Mouse (Mus musculus) adipocyte (in vitro differentiated cells): ENCODE results near the gene Gm49383.

Experiments used
- DNase-seq: peaks from one replicate; pipeline ENCODE4 v3.0.0-alpha.2; 2016; ENCODE audit warnings: low spot score

The Gm49383 gene

GRCm38 (mm10) chr12:69196444-69197377 is at the start of gene Gm49383:
Gene Gm49383 (minus strand): TSS chr12:69197104.
- DNase-seq = peak; percentile 71

- peak; percentile 51 for DNase-seq
Observed at GRCm38 (mm10) chr12:69241771-69242431, 45.0 kb upstream of the Gm49383 start.

- DNase-seq = no peak
Observed at GRCm38 (mm10) chr12:69241405-69241770, 44.5 kb upstream of the Gm49383 start.

- DNase-seq = no peak
Observed at GRCm38 (mm10) chr12:69240876-69241275, 44.0 kb upstream of the Gm49383 start, which contains the start of gene Klhdc1. Gene Klhdc1 (plus strand): TSS chr12:69241176.

GRCm38 (mm10) chr12:69238284-69238683 is 41.4 kb upstream of the Gm49383 start:
- DNase-seq = no peak

GRCm38 (mm10) chr12:69235782-69236181 is 38.9 kb upstream of the Gm49383 start:
- DNase-seq = no peak

- DNase-seq = no peak
Observed at GRCm38 (mm10) chr12:69229251-69229650, 32.3 kb upstream of the Gm49383 start.

- DNase-seq = peak; percentile 84
Observed at GRCm38 (mm10) chr12:69227776-69228466, 31.0 kb upstream of the Gm49383 start, which contains the start of gene Pole2. Gene Pole2 (minus strand): TSS chr12:69228195.

- DNase-seq = no peak
Observed at GRCm38 (mm10) chr12:69220613-69221277, 23.8 kb upstream of the Gm49383 start.

GRCm38 (mm10) chr12:69216587-69216986 is 19.7 kb upstream of the Gm49383 start:
- DNase-seq = no peak

- peak; percentile 91 for DNase-seq
Observed at GRCm38 (mm10) chr12:69215000-69215785, 18.3 kb upstream of the Gm49383 start.

GRCm38 (mm10) chr12:69214393-69214792 is 17.5 kb upstream of the Gm49383 start:
- no peak for DNase-seq

GRCm38 (mm10) chr12:69213186-69213777 is 16.4 kb upstream of the Gm49383 start:
- DNase-seq = no peak

GRCm38 (mm10) chr12:69211057-69211456 is 14.2 kb upstream of the Gm49383 start:
- no peak for DNase-seq

- no peak for DNase-seq
Observed at GRCm38 (mm10) chr12:69210056-69210979, 13.4 kb upstream of the Gm49383 start.

- no peak for DNase-seq
Observed at GRCm38 (mm10) chr12:69208520-69208919, 11.6 kb upstream of the Gm49383 start.

- DNase-seq = no peak
Observed at GRCm38 (mm10) chr12:69207926-69208325, 11.0 kb upstream of the Gm49383 start.

- no peak for DNase-seq
Observed at GRCm38 (mm10) chr12:69207396-69207795, 10.5 kb upstream of the Gm49383 start.

GRCm38 (mm10) chr12:69204052-69204833 is 7.3 kb upstream of the Gm49383 start, which contains the start of gene Gm49384:
Gene Gm49384 (minus strand): TSS chr12:69204267.
- DNase-seq = no peak
